Mouse (Mus musculus) cerebellum, adult 2 months (tissue): ENCODE data around the gene Arl4a.

ENCODE experiments used
- CTCF ChIP-seq: fragments of 200-500 bp; IDR thresholded peaks from 2 replicates; pipeline ENCODE4 v1.5.1; 2011; ENCODE audit warnings: low read depth, mild to moderate bottlenecking, control low read depth, low read length, moderate library complexity, borderline replicate concordance; ENCODE audit not compliant: insufficient read depth
- POLR2A ChIP-seq: fragments of 200-500 bp; IDR thresholded peaks from 2 replicates; pipeline ENCODE4 v1.6.1; 2011; ENCODE audit warnings: low read length, control low read depth, borderline replicate concordance; ENCODE audit not compliant: insufficient read depth

DNA sequence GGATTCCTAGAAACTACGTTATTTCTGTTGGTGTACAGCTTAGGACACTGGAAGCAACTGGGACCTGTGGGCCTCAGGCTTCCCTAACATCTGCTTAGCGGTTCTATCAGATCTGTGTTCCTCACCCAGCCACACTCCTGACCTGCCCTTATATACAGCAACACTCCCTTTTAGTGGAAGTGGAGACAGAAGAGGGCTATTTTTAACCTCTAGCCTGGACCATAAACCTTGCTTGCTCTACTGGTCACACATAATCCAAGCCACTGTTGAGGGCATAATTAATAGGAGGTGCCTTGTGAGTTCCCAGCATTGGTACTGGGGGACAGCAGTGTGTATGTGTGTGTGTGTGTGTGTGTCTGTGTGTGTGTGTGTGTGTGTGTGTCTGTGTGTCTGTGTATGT lies 33.1 kb downstream of the Arl4a start:
- TF ChIP-seq CTCF (no peak), POLR2A (no peak)
